Mouse (Mus musculus): ENCODE results near the gene Cx3cl1. TPM values are rescaled to one million over a fixed set of nuclear protein-coding genes. Genes with fewer than 3 reads are reported as not detected.

The Cx3cl1 gene
- total RNA-seq, 2 experiments from 2014 or later, result 2.1 to 2.3 TPM

DNA sequence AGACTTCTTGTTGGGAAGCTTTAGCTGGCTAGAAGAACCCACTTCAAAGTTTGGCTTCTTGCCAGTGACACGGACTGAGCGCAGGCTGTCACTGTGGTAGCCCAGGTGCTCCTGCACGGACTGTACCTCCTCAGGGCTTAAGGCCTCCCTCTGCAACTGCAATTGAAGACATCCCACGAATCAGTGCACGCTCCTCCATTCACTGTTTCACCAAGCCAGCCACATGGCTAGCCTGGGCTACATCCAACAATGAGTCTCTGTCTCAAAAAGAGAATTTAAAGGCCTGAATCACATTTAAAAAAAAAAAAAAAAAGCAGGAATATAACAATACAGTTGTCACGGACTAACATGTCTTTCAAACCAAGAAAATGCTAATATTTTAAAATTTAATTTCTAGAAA lies 56.5 kb downstream of the Cx3cl1 start:
- no peak for DNase-seq (ENCODE audit: low spot score in 2 of 2)

Other genes starting within 250 kb of the Cx3cl1 start
- 10 to 100 TPM; 20.1 to 27.0 TPM for gene Cpne2, start 239.0 kb upstream of the Cx3cl1 start, total RNA-seq (2021)
- 10 to 100 TPM; 20.2 to 22.7 TPM for gene Rspry1, start 170.1 kb upstream of the Cx3cl1 start, total RNA-seq (2021)
- 10 to 100 TPM; 27.1 to 33.0 TPM for gene Fam192a, start 170.0 kb upstream of the Cx3cl1 start, total RNA-seq (2021)
- 10 to 100 TPM; 70.9 to 77.7 TPM for gene Arl2bp, start 105.4 kb upstream of the Cx3cl1 start, total RNA-seq (2021)
- gene Pllp, start 75.7 kb upstream of the Cx3cl1 start, total RNA-seq (2021), result 1 to 10 TPM; 7.1 TPM
- gene Ccl22, start 26.4 kb upstream of the Cx3cl1 start, total RNA-seq (2021), result not detected
- not detected for gene Ccl17, start 38.4 kb downstream of the Cx3cl1 start, total RNA-seq (2021)
- 100 to 1,000 TPM; 179 to 186 TPM for gene Coq9, start 66.3 kb downstream of the Cx3cl1 start, total RNA-seq (2021)
- 10 to 100 TPM; 39.0 to 41.3 TPM for gene Ciapin1, start 66.3 kb downstream of the Cx3cl1 start, total RNA-seq (2021)
- 10 to 100 TPM; 48.8 to 54.0 TPM for gene Polr2c, start 85.4 kb downstream of the Cx3cl1 start, total RNA-seq (2021)
- 10 to 100 TPM; 15.7 to 15.9 TPM for gene Dok4, start 104.3 kb downstream of the Cx3cl1 start, total RNA-seq (2021)
- gene Ccdc102a, start 146.1 kb downstream of the Cx3cl1 start, total RNA-seq (2021), result 10 to 100 TPM; 23.9 to 24.5 TPM
- gene Adgrg5, start 151.7 kb downstream of the Cx3cl1 start, total RNA-seq (2021), result under 1 TPM; 0.15 to 0.18 TPM
- gene Adgrg1, start 202.7 kb downstream of the Cx3cl1 start, total RNA-seq (2021), result 10 to 100 TPM in 1 of 2 experiments, 1 to 10 TPM in 1; 9.6 to 10.0 TPM
- gene Adgrg3, start 245.7 kb downstream of the Cx3cl1 start, total RNA-seq (2021), result 1 to 10 TPM in 1 of 2 experiments, under 1 TPM in 1; 0.96 to 1.4 TPM

All from gastrocnemius, postnatal 4 days (tissue).